ENCODE assay signal across 8 mouse cellular contexts in the genomic region with DNA sequence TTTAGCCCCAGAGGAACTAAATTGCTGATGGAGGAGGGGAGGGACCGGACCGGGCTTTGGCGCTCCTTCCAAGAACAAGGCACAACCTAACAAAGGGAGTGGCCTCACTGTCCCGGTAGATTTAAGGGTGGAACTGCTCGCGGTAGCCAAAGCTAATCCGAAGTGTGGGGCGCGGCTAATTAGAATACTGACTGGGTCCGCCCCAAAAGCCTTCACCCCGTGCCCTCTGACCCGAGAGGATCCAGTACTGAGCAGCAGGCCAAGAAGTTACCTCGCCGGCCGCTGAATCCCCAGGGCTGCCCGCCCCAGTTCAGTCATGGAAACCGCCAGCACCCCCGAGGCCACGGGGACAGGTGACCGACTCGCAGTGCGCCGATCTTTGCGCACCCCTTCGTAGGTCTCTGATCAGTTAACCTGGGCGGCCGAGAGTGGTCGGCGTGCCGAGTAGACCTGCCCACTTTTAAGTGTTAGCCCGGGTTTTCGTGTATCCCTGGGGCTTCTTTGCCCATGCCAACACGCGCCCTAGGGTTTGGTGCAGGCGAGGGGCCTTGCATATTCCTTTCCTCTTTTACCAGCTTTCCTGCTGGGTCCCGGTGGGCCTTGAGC. TPM values are rescaled to one million over a fixed set of nuclear protein-coding genes. Genes with fewer than 3 reads are reported as not detected.
DNase-seq lines count a peak whose midpoint lies in the region; ATAC-seq and TF ChIP-seq lines count a peak whose summit lies in the region.

A gene (plus strand): TSS at position 244 of the 606 bp plus-strand sequence.

- no peaks in the 10 kb centered on the region for H3K36me3 ChIP-seq in hindbrain, postnatal 0 days (ENCODE audit: insufficient read depth, low read length)
- H3K36me3 ChIP-seq in macrophage (ENCODE audit: inconsistent target): no peaks in the 10 kb centered on the region

- H3K4me2 ChIP-seq in hindbrain, postnatal 0 days (ENCODE audit: low read depth, low read length): peak within 1 kb of the TSS; percentile 93

- TF ChIP-seq CTCF in hindbrain, postnatal 0 days (IDR thresholded peaks at IDR 0.05; ENCODE audit: low read depth): no peak
- no peak for TF ChIP-seq CTCF in left cerebral cortex, adult 2 months (IDR thresholded peaks at IDR 0.05)

- H3K4me1 ChIP-seq in hindbrain, postnatal 0 days (ENCODE audit: insufficient read depth, low read length): peaks cover 20% of the 10 kb centered on the region

- no peaks in the 10 kb centered on the region for H3K9me3 ChIP-seq in hindbrain, postnatal 0 days (ENCODE audit: low read length)

- H3K79me2 ChIP-seq in macrophage (ENCODE audit: inconsistent target): peaks cover 49% of the 10 kb centered on the region

- H3K27me3 ChIP-seq in hindbrain, postnatal 0 days (ENCODE audit: insufficient read depth, low read length): no peaks in the 10 kb centered on the region

- under 1% methylated on average over 36 of the region's 36 CpGs for WGBS in hindbrain, postnatal 0 days
- under 1% methylated on average over 35 of the region's 36 CpGs for WGBS in macrophage (ENCODE audit: missing documents)

- intact Hi-C loops in left cerebral cortex, adult 2 months (cut with DNase I): loop anchor here (1.0 kb wide), 1 partner anchor 57 kb away; a partner anchor contains a TSS

- peak; percentile 68 for ATAC-seq in common myeloid progenitor, adult 5-6 weeks (replicated peaks; ENCODE audit: low read depth, poor library complexity, severe bottlenecking)
- ATAC-seq in hindbrain, postnatal 0 days: peak; percentile 69

- H3K4me3 ChIP-seq in hindbrain, postnatal 0 days (ENCODE audit: low read length): peak within 1 kb of the TSS; percentile 72
- peak within 1 kb of the TSS; percentile 72 for H3K4me3 ChIP-seq in left cerebral cortex, adult 2 months
- H3K4me3 ChIP-seq in macrophage (ENCODE audit: inconsistent target): peak within 1 kb of the TSS; percentile 99

- DNase-seq in ZHBTc4 (ENCODE audit: low read depth, low spot score): peak; percentile 95
- DNase-seq in gastrocnemius, adult 8-10 months (ENCODE audit: low spot score in 2 of 2): peak; percentile 73 to 79
- DNase-seq in hindbrain, postnatal 0 days (ENCODE audit: low spot score): peak; percentile 42
- DNase-seq in left cerebral cortex, adult 2 months (ENCODE audit: extremely low spot score in 1 of 2, low spot score in 2 of 2): peak; percentile 47 to 51
- DNase-seq in right cerebral cortex, postnatal 14 days: peak; percentile 32
- DNase-seq in yolk sac, embryonic 10.5 days (ENCODE audit: low spot score): peak; percentile 88

- peak within 1 kb of the TSS; percentile 85 for H3K27ac ChIP-seq in hindbrain, postnatal 0 days
- peak within 1 kb of the TSS; percentile 95 for H3K27ac ChIP-seq in left cerebral cortex, adult 2 months
- peak within 1 kb of the TSS; percentile 89 for H3K27ac ChIP-seq in macrophage

- peak within 1 kb of the TSS; percentile 67 for H3K9ac ChIP-seq in hindbrain, postnatal 0 days (replicated peaks; ENCODE audit: low read length)

RNA-seq across cellular contexts. Expression of the gene that starts here (rescaled TPM):
- total RNA-seq in common myeloid progenitor, adult 5-6 weeks (2017): 37.9 and 50.1 TPM in 2 replicates
- 10 to 100 TPM; 10.2 to 14.0 (median 11.9) TPM for total RNA-seq in gastrocnemius, adult 8-10 months (2022)
- total RNA-seq in hindbrain, postnatal 0 days (2014; rRNA removed): 45.6 and 47.4 TPM in 2 replicates
- 51.0 and 51.5 TPM in 2 replicates for polyA plus RNA-seq in hindbrain, postnatal 0 days (2015; fragmentation: Nextera tagmentation; extraction: Ambion mirVana)
- total RNA-seq in left cerebral cortex, adult 2 months (2021): 10 to 100 TPM; 27.1 to 27.8 TPM
- total RNA-seq in macrophage (2018; cell fraction: chromatin; rRNA removed): 10 to 100 TPM in 19 of 26 experiments, 1 to 10 TPM in 7; 4.0 to 21.2 (median 12.8) TPM
- 10 to 100 TPM; 16.7 to 36.5 (median 27.7) TPM for total RNA-seq in macrophage (2018; cell fraction: cytosol; rRNA removed)
- 10 to 100 TPM in 21 of 26 experiments, 1 to 10 TPM in 5; 7.1 to 28.6 (median 18.6) TPM for total RNA-seq in macrophage (2018; cell fraction: nucleus; rRNA removed)
- 23.3 to 27.6 TPM (median 27.0 TPM) in 3 replicates for polyA plus RNA-seq in macrophage (2018)

Comparison
In these comparisons a context has a peak if more than half of its experiments do, and no peak if none do; other contexts are left out.
1. Peak in every context shown above with its lines: DNase-seq, ATAC-seq, H3K4me3 ChIP-seq and H3K27ac ChIP-seq.
2. DNase-seq: peak in every context shown above with its lines; median percentile 95 in ZHBTc4; 88 in yolk sac, embryonic 10.5 days; 76 in gastrocnemius, adult 8-10 months; 49 in left cerebral cortex, adult 2 months; 42 in hindbrain, postnatal 0 days; 32 in right cerebral cortex, postnatal 14 days.